Mouse (Mus musculus) CH12.LX (cell line): Measurements from ENCODE around the gene Clmn. TPM values are rescaled to one million over a fixed set of nuclear protein-coding genes. Genes with fewer than 3 reads are reported as not detected.

Experiments
- DNase-seq: peaks from one replicate; pipeline ENCODE4 v3.0.0-alpha.2; 2013; ENCODE audit errors: extremely low read depth
- H3K27ac ChIP-seq: 2 replicates; pipeline ENCODE4 v1.5.1; 2012; ENCODE audit warnings: low read depth, mild to moderate bottlenecking, control low read depth, moderate library complexity; ENCODE audit not compliant: insufficient read depth
- H3K27me3 ChIP-seq: replicated peaks from 2 replicates; pipeline ENCODE3; 2012; ENCODE audit warnings: inconsistent platforms
- H3K36me3 ChIP-seq, 2 experiments: replicated peaks in 1 of 2; 2 replicates each; pipeline versions ENCODE3 to v1.6.1; 2012; ENCODE audit warnings: inconsistent platforms in 1 of 2, low read length in 1 of 2, mild to moderate bottlenecking in 1 of 2, mixed read lengths in 1 of 2, moderate library complexity in 1 of 2; ENCODE audit not compliant: control insufficient read depth in 1 of 2, insufficient read depth in 1 of 2
- H3K4me1 ChIP-seq, 2 experiments: 2 replicates each; pipeline ENCODE4 v1.6.1; 2012; ENCODE audit warnings: inconsistent platforms in 1 of 2, moderate library complexity in 1 of 2; ENCODE audit not compliant: insufficient read depth in 2 of 2, control insufficient read depth in 1 of 2
- H3K4me2 ChIP-seq: 2 replicates; pipeline ENCODE4 v1.6.1; 2012; ENCODE audit warnings: low read depth, mild to moderate bottlenecking, control low read depth; ENCODE audit not compliant: poor library complexity, insufficient read depth, severe bottlenecking
- H3K4me3 ChIP-seq, 3 experiments: fragments of 150-350 bp in 1 of 3; sonication (generic) in 1 of 3; replicated peaks in 1 of 3; 2 replicates each; pipeline versions ENCODE3 to v1.5.1; 2011 to 2012; ENCODE audit warnings: low read depth in 2 of 3, low read length in 2 of 3, mild to moderate bottlenecking in 2 of 3, moderate library complexity in 2 of 3, control low read depth in 1 of 3, improper control_type of control experiment in 1 of 3, inconsistent platforms in 1 of 3, mixed read lengths in 1 of 3; ENCODE audit not compliant: poor library complexity in 1 of 3
- H3K79me2 ChIP-seq: replicated peaks from 2 replicates; pipeline ENCODE4 v1.6.1; 2012; ENCODE audit warnings: mild to moderate bottlenecking, moderate library complexity; ENCODE audit not compliant: control insufficient read depth, poor library complexity, insufficient read depth, severe bottlenecking; ENCODE audit errors: extremely low read depth
- H3K9ac ChIP-seq: 2 replicates; pipeline ENCODE4 v1.6.1; 2012; ENCODE audit warnings: low read depth, mild to moderate bottlenecking, control low read depth, moderate library complexity; ENCODE audit not compliant: insufficient read depth
- H3K9me3 ChIP-seq: replicated peaks from 2 replicates; pipeline ENCODE3; 2012; ENCODE audit warnings: low read length, inconsistent platforms, mixed read lengths
- CHD1 ChIP-seq: IDR thresholded peaks from 2 replicates; pipeline ENCODE4 v1.6.1; 2012; ENCODE audit warnings: low read depth, low read length, improper control_type of control experiment, inconsistent platforms
- CTCF ChIP-seq, 2 experiments: IDR thresholded peaks in 1 of 2; conservative IDR thresholded peaks in 1 of 2; 2 replicates each; pipeline ENCODE4 v1.5.1; 2011 to 2012; ENCODE audit warnings: low read depth in 2 of 2, low read length in 2 of 2, improper control_type of control experiment in 1 of 2, inconsistent platforms in 1 of 2, mild to moderate bottlenecking in 1 of 2, moderate library complexity in 1 of 2
- E2F4 ChIP-seq: IDR thresholded peaks from 2 replicates; pipeline ENCODE4 v1.6.1; 2011; ENCODE audit warnings: low read depth, low read length, improper control_type of control experiment; ENCODE audit not compliant: insufficient replicate concordance
- ELF1 ChIP-seq: IDR thresholded peaks from 2 replicates; pipeline ENCODE4 v1.6.1; 2014; ENCODE audit warnings: low read depth, mild to moderate bottlenecking, inconsistent platforms, low read length, improper control_type of control experiment
- ETS1 ChIP-seq: conservative IDR thresholded peaks from 2 replicates; pipeline ENCODE4 v1.6.1; 2012; ENCODE audit warnings: low read depth, mild to moderate bottlenecking, inconsistent platforms, low read length, improper control_type of control experiment, moderate library complexity
- GABPA ChIP-seq: IDR thresholded peaks from 2 replicates; pipeline ENCODE4 v1.6.1; 2012; ENCODE audit warnings: low read depth, low read length, improper control_type of control experiment, inconsistent platforms; ENCODE audit not compliant: insufficient replicate concordance
- HCFC1 ChIP-seq: IDR thresholded peaks from 2 replicates; pipeline ENCODE4 v1.6.1; 2012; ENCODE audit warnings: low read depth, mild to moderate bottlenecking, inconsistent platforms, low read length, improper control_type of control experiment
- IRF4 ChIP-seq: IDR thresholded peaks from 2 replicates; pipeline ENCODE4 v1.6.1; 2014; ENCODE audit warnings: low read depth, mild to moderate bottlenecking, inconsistent platforms, low read length, improper control_type of control experiment
- JUN ChIP-seq: IDR thresholded peaks from 2 replicates; pipeline ENCODE4 v1.6.1; 2011; ENCODE audit warnings: low read depth, mild to moderate bottlenecking, low read length, improper control_type of control experiment, moderate library complexity; ENCODE audit not compliant: insufficient read depth
- KAT2A ChIP-seq: IDR thresholded peaks from 2 replicates; pipeline ENCODE4 v1.6.1; 2012; ENCODE audit warnings: low read length, improper control_type of control experiment, inconsistent platforms; ENCODE audit not compliant: insufficient replicate concordance
- MAFK ChIP-seq: IDR thresholded peaks from 2 replicates; pipeline ENCODE4 v1.6.1; 2011; ENCODE audit warnings: low read length, improper control_type of control experiment; ENCODE audit not compliant: insufficient replicate concordance
- MAX ChIP-seq: IDR thresholded peaks from 2 replicates; pipeline ENCODE4 v1.6.1; 2011; ENCODE audit warnings: low read length, improper control_type of control experiment
- MAZ ChIP-seq: IDR thresholded peaks from 2 replicates; pipeline ENCODE4 v1.6.1; 2012; ENCODE audit warnings: low read depth, mild to moderate bottlenecking, inconsistent platforms, low read length, improper control_type of control experiment, moderate library complexity
- MEF2A ChIP-seq: IDR thresholded peaks from 2 replicates; pipeline ENCODE4 v1.6.1; 2014; ENCODE audit warnings: low read depth, mild to moderate bottlenecking, inconsistent platforms, low read length, improper control_type of control experiment, borderline replicate concordance
- NRF1 ChIP-seq: IDR thresholded peaks from 2 replicates; pipeline ENCODE4 v1.6.1; 2014; ENCODE audit warnings: low read depth, mild to moderate bottlenecking, inconsistent platforms, low read length, improper control_type of control experiment, moderate library complexity
- PAX5 ChIP-seq: IDR thresholded peaks from 2 replicates; pipeline ENCODE4 v1.6.1; 2012; ENCODE audit warnings: low read length, inconsistent platforms, mixed read lengths
- POLR2AphosphoS2 ChIP-seq: IDR thresholded peaks from 2 replicates; pipeline ENCODE4 v1.6.1; 2011; ENCODE audit warnings: low read depth, low read length, improper control_type of control experiment
- RAD21 ChIP-seq: IDR thresholded peaks from 2 replicates; pipeline ENCODE4 v1.6.1; 2011; ENCODE audit warnings: low read depth, mild to moderate bottlenecking, low read length, improper control_type of control experiment, moderate library complexity
- SIN3A ChIP-seq: IDR thresholded peaks from 2 replicates; pipeline ENCODE4 v1.6.1; 2012; ENCODE audit warnings: low read length, improper control_type of control experiment, inconsistent platforms
- SMC3 ChIP-seq: IDR thresholded peaks from 2 replicates; pipeline ENCODE4 v1.6.1; 2011; ENCODE audit warnings: low read depth, low read length, improper control_type of control experiment
- USF1 ChIP-seq: IDR thresholded peaks from 2 replicates; pipeline ENCODE4 v1.6.1; 2014; ENCODE audit warnings: low read depth, mild to moderate bottlenecking, inconsistent platforms, low read length, improper control_type of control experiment
- USF2 ChIP-seq: conservative IDR thresholded peaks from 2 replicates; pipeline ENCODE4 v1.6.1; 2011; ENCODE audit warnings: low read depth, low read length, improper control_type of control experiment
- ZC3H11A ChIP-seq: IDR thresholded peaks from 2 replicates; pipeline ENCODE4 v1.6.1; 2012; ENCODE audit warnings: low read depth, mild to moderate bottlenecking, inconsistent platforms, low read length, improper control_type of control experiment
- ZKSCAN1 ChIP-seq: IDR thresholded peaks from 2 replicates; pipeline ENCODE4 v1.6.1; 2012; ENCODE audit warnings: low read depth, inconsistent platforms, low read length, improper control_type of control experiment, borderline replicate concordance
- ZMIZ1 ChIP-seq: IDR thresholded peaks from 2 replicates; pipeline ENCODE4 v1.6.1; 2012; ENCODE audit warnings: low read depth, mild to moderate bottlenecking, inconsistent platforms, low read length, improper control_type of control experiment
- ZNF384 ChIP-seq: IDR thresholded peaks from 2 replicates; pipeline ENCODE4 v1.6.1; 2012; ENCODE audit warnings: low read depth, low read length, improper control_type of control experiment, inconsistent platforms
- dilution Hi-C: fragments of 300-500 bp; cut with MboI; formaldehyde crosslinking; loops from 2 replicates; pipeline ENCODE4 v1.14.3; 2020; ENCODE audit warnings: low sequenced_read_pairs; ENCODE audit not compliant: extremely low pct_unique_long_range_greater_than_20kb, extremely low pct_ligation_motif_present
- in situ Hi-C: fragments of 300-500 bp; cut with MboI; formaldehyde crosslinking; loops from 3 replicates; pipeline ENCODE4 v1.14.3; 2019; ENCODE audit warnings: low sequenced_read_pairs, low pct_ligation_motif_present, low pct_unique_long_range_greater_than_20kb, mixed read lengths
- polyA plus RNA-seq: library from polyadenylated mRNA; unstranded; fragments of >175 nt; gene quantifications from 2 replicates; pipeline ENCODE4 v1.2.1, GENCODE M21; 2012; ENCODE audit warnings: low read depth; ENCODE audit not compliant: insufficient read length
- total RNA-seq, 2 experiments: library from RNA; depleted of rRNA; stranded (reverse); fragments of 300-350 nt in 1 of 2; fragments of >200 nt in 1 of 2; gene quantifications; 2 replicates each; pipeline ENCODE4 v1.2.3; 2012 to 2014

The Clmn gene
- total and polyA plus RNA-seq, 3 experiments: not detected

DNA sequence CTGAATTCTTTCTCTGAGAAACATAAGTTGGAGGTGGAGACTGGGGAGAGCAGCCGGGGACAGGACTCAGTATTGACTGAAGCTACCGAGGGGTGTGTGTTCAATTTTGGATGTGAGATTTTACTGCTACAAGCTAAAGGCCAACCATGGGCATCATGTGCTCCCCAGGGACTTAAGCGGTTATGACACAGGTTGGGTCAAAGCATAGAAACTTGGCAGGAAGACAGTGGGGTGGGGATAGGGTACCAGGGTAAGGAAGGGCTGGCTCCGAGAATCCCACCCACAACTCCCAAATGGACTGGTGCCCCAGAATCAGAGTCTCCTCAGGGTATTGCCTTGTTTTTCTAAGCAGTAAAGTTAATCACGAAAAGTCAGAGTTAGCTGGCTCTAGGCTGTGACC is 99.8 kb downstream of the Clmn start:
- Histone ChIP-seq H3K4me2 (no peak overlapping the region), H3K4me3 (no peak overlapping the region), H3K9me3 (no peaks in the 10 kb centered on the region), H3K27me3 (peaks cover 45% of the 10 kb centered on the region), H3K79me2 (no peaks in the 10 kb centered on the region), H3K4me1 (no peaks in the 10 kb centered on the region), H3K36me3 (no peaks in the 10 kb centered on the region), H3K9ac (no peak overlapping the region), H3K27ac (no peak overlapping the region)
- no peak for DNase-seq
- TF ChIP-seq PAX5: no peak
- no peak for TF ChIP-seq CTCF (conservative IDR thresholded peaks at IDR 0.05 in 1 of 2, IDR thresholded peaks at IDR 0.05 in 1 of 2; ENCODE audit: low read depth in 2 of 2, low read length in 2 of 2)
- TF ChIP-seq IRF4: no peak
- no peak for TF ChIP-seq ELF1
- no peak for TF ChIP-seq MAX
- TF ChIP-seq HCFC1: no peak
- TF ChIP-seq MAZ: no peak
- TF ChIP-seq SMC3: no peak
- TF ChIP-seq ZC3H11A: no peak
- in situ Hi-C loops (no loop called here), dilution Hi-C loops (no loop called here)

DNA sequence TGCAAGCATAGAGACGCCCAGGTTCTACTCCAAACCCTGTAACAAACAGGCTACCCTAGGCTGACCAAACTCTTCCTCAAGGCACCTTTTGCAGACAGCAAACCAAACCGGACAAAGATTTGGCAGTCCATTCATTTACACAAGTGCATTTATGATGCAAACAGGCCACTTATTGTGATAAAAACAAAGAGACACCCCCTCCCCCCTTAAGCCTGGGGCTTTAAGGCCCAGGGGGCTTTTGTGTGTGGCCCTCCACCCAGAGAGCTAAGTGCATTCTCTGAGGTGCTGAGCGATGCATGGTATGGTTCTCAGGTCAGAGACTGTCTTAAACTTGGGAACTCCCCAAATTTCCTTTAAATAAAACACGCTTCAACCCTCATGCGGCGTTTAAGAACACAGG is 101.0 kb downstream of the Clmn start:
- Histone ChIP-seq H3K4me3 (no peak overlapping the region), H3K4me1 (no peaks in the 10 kb centered on the region), H3K36me3 (no peaks in the 10 kb centered on the region), H3K9me3 (no peaks in the 10 kb centered on the region), H3K9ac (no peak overlapping the region), H3K27me3 (peaks cover 34% of the 10 kb centered on the region), H3K27ac (no peak overlapping the region), H3K4me2 (no peak overlapping the region), H3K79me2 (no peaks in the 10 kb centered on the region)
- dilution Hi-C loops (no loop called here), in situ Hi-C loops (no loop called here)
- no peak for DNase-seq
- TF ChIP-seq SIN3A (no peak), NRF1 (no peak), GABPA (no peak), CHD1 (no peak), RAD21 (no peak), USF1 (no peak), USF2 (no peak), KAT2A (no peak), JUN (no peak), ZMIZ1 (no peak), MEF2A (no peak), MAFK (no peak), ELF1 (no peak), ZNF384 (no peak), POLR2AphosphoS2 (no peak), MAX (no peak), ETS1 (no peak), E2F4 (no peak), ZKSCAN1 (no peak), ZC3H11A (no peak)
